Mouse (Mus musculus) heart, adult 2 months (tissue): ENCODE measurements around the gene Syk.

ENCODE experiments used
- EP300 ChIP-seq: fragments of 200-500 bp; IDR thresholded peaks from 2 replicates; pipeline ENCODE4 v1.6.1; 2011; ENCODE audit warnings: low read depth, low read length, control low read depth; ENCODE audit not compliant: insufficient read depth
- POLR2A ChIP-seq: fragments of 200-500 bp; IDR thresholded peaks from 2 replicates; pipeline ENCODE4 v1.6.1; 2011; ENCODE audit warnings: mild to moderate bottlenecking, low read depth, low read length, control low read depth; ENCODE audit not compliant: insufficient read depth

DNA sequence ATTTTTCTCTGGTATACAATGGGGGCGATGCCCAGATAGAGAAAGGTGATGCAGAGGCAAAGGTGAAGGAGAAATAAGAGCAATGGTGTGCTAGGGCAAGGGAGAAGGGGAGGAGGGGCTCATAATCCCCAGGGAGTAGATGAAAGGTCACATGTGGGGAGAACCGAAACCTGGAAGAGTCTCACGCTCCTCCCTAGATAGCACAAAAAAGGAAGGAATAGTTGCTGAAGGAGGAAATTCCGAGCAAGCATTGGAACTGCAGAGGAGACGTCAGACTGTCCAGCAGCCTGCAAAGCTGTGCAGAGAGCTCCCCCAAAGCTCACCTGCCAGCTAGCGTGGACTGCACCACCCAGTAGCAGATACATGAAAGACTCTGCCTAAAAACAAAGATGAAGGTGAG, 7.5 kb upstream of the Syk start:
- TF ChIP-seq POLR2A (no peak), EP300 (no peak)
